Mouse (Mus musculus) adrenal gland (tissue): ENCODE data around the gene Cetn3.

Experiments
- intact Hi-C: fragments of 180-260 bp; cut with DNase I; formaldehyde crosslinking; loops from one replicate; pipeline ENCODE4 v1.15.1; 2025

Gene Cetn3

GRCm38 (mm10) chr13:81801121-81801520 is 18.2 kb downstream of the Cetn3 start:
- intact Hi-C loops, result no loop called here

DNA sequence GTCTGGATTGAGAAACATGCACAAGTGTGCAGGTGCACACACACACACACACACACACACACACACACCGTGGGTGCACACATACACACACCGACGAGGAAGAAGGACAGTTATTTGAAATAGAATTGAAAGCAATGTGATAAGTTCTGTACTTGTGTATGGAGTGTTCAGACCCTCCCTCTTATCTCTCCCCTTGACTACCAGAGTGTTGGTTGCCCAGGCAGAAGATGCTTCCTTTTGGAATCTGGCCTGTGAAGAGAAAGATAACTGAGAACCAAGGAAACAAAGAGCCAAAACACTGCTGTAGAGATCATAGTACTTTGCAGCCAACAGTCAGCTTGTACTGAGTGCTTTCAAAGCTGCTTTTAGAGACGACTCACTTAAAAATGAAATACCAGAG is 20.8 kb downstream of the Cetn3 start:
- intact Hi-C loops, result no loop called here

DNA sequence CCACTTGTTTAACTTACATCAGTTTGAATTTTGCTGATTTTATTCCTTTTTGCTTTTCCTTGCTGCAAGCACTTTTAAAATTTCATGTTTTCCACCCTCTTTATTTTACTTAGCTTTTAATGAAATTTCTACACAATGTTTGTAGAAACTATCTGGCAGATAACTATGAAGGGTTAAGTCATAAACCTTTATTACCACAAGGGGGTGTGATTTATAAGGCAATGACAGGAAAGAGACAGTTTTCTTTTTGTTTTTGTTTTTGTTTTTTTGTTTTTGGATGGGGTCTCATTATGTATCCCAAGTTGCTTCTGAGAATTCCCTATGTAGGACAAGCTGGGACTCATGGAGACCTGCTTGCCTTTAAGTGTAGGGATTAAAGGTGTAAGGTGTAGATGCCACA is 39.9 kb downstream of the Cetn3 start:
- intact Hi-C loops, result no loop called here

DNA sequence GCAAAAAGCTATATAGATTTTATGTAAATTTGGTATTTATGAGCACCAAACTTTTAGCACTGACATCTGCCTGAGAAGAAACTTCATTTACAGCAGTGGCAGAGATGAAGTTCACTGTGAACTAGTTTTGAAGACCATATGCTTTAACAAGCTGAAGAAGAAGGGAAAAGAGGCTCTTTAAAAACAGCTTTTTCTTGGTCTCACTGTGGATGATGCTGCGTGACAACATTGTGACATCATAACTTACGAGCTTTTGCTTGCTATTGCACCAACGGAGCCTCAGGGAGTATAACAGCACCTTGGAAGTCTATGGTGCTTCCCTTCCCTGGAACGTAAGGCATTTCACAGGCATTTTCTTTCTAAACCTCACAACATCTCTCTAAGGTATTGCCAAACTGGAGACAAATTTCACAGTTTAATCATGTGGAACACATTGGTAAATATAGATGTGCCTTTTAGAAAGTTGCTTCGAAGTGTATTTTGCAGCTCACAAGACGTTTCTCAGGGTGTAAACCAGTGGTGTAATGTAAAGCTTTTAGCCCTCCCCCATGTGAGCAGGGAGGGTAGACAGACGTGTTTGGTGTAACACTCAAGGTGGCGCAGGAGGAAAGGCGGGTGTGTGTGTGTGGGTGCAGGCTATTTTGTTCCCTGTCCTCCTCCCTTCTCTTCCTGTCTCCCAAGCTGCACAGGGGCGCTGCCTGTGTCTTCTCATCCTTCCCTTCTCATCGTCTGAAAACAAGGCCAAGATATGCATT is 41.9 kb downstream of the Cetn3 start:
- intact Hi-C loops, result no loop called here

GRCm38 (mm10) chr13:81828486-81828885 is 45.6 kb downstream of the Cetn3 start:
- intact Hi-C loops, result no loop called here

GRCm38 (mm10) chr13:81831838-81832237 is 49.0 kb downstream of the Cetn3 start:
- intact Hi-C loops, result no loop called here

DNA sequence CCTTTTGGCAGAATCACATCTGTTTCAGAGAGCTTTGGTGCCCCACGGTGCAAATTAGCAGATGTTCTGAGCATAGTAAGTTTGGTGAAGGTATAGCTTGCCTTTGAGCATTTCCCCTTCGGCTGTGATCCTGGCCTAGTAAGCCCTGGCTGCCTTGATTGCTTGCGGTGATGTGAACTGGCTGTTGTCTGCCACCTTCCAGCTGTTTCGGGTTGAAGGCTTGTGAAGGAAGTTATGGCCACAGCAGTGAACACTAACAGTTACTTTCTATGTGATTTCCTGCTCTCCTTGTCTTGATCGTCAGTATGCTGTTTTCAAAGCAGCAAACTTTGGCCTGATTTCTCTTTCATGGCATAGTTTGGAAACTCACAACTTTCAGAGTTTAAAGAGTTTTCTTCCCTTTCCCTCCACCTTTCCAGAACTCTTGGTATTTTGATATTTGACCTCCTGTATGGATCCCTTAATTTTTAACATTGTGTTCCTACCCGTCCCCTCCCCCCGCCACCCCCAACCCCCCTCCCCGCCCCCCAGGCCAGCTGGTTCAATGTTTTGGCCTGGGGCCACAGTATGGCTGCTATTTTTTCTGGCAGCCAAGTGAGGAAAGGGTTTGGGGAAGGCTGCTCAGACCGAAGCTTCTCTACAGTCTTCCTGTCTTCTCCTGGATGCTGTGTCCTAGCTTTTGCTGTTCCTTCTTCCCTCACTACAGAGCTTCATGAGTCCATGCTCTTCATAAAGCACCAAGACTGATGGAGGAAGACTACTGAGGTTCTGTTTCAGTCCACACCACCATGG is 53.7 kb downstream of the Cetn3 start:
- intact Hi-C loops, result no loop called here

DNA sequence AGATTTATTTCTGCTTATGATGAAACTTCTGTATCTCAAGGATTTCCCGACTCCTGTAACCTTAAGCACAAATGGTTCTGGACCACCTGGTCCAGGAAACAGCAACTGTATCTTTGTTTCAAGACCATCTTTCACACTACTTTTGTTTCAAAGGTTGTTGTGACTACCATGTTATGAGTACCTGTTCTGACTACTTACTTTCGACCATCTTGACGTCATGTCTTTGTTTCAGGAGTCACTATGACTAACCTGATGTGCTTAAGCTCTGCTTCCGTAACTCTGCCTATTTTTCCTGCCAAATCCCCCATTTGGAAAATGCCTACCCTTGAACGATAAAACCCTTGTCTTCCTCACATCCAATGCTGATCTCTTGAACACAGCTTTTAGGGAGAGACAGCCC is 55.1 kb downstream of the Cetn3 start:
- intact Hi-C loops, result no loop called here

DNA sequence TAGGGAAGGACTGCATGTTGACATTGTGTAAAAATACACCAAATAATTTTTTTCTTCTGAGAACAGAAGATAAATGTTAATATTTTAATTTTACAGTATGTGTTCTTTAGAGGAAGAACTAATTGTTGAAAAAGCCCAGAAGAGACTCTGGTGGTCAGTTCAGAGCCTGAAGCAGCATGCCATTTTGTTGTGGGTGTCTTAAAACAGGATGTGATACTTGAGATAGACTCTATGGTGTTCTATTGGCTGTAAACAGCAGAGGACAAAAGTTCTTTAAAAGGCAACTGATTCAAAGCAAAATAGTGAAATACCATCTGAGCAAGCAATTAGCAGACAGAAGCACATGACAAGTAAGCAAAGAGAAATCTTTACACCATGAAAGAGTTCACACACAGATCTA is 56.1 kb downstream of the Cetn3 start:
- intact Hi-C loops, result no loop called here

GRCm38 (mm10) chr13:81840246-81840645 is 57.4 kb downstream of the Cetn3 start:
- intact Hi-C loops, result no loop called here

GRCm38 (mm10) chr13:81840646-81841045 is 57.8 kb downstream of the Cetn3 start:
- intact Hi-C loops, result no loop called here

DNA sequence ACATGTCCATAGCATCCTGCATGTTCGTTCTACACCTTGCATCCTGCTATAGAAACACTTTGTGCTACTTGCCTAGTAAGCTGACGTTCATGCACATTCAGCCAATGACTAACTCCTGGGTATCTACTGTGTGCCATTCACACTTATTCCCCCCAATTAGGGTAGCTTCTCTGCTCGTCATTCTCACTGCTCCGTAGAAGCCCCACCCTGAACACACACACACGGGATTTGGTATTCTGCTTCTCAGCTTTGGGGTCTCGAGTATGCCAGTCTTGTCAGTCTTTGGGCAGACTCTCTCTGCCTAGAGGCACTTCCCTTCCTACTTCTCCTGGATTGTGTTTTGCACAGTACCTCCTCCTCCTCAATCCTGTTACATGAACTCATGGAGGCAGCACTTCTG is 59.4 kb downstream of the Cetn3 start:
- intact Hi-C loops, result no loop called here
